Mouse (Mus musculus) heart, embryonic 10.5 days (tissue): ENCODE data around the gene Parvb. TPM values are rescaled to one million over a fixed set of nuclear protein-coding genes. Genes with fewer than 3 reads are reported as not detected.

ENCODE experiments used
- polyA plus RNA-seq: library from polyadenylated mRNA; unstranded; fragments of >200 nt; fragmentation: Nextera tagmentation; extraction: Ambion mirVana; gene quantifications from 2 replicates; pipeline ENCODE4 v1.2.1, GENCODE M21; 2016

Parvb gene
- polyA plus RNA-seq, 1 experiment from 2014 or later, result 17.6 TPM

Other genes with a start within 250 kb of the Parvb start
- not detected in 2 replicates for gene Efcab6, start 166.7 kb upstream of the Parvb start, polyA plus RNA-seq
- gene Sult4a1, start 126.3 kb upstream of the Parvb start, polyA plus RNA-seq, result 0.86 and 1.8 TPM in 2 replicates
- gene Pnpla5, start 108.9 kb upstream of the Parvb start, polyA plus RNA-seq, result not detected in 2 replicates
- 0.51 and 0.68 TPM in 2 replicates for gene Pnpla3, start 64.2 kb upstream of the Parvb start, polyA plus RNA-seq
- 122 and 132 TPM in 2 replicates for gene Samm50, start 39.8 kb upstream of the Parvb start, polyA plus RNA-seq
- gene Parvg, start 92.0 kb downstream of the Parvb start, polyA plus RNA-seq, result 0.43 and 1.0 TPM in 2 replicates
- 0.30 and 0.40 TPM in 2 replicates for gene Shisal1, start 215.1 kb downstream of the Parvb start, polyA plus RNA-seq